Mouse (Mus musculus): ENCODE measurements around the gene Clrn3. TPM values are rescaled to one million over a fixed set of nuclear protein-coding genes. Genes with fewer than 3 reads are reported as not detected.
"Not testable (repeated sequence)": the region's sequence is repeated elsewhere in the genome, so short reads cannot be mapped to it uniquely, and the experiment has no call there.

Clrn3 gene
- polyA plus RNA-seq (2015; fragmentation: Nextera tagmentation; extraction: Ambion mirVana) = not detected in 2 replicates

DNA sequence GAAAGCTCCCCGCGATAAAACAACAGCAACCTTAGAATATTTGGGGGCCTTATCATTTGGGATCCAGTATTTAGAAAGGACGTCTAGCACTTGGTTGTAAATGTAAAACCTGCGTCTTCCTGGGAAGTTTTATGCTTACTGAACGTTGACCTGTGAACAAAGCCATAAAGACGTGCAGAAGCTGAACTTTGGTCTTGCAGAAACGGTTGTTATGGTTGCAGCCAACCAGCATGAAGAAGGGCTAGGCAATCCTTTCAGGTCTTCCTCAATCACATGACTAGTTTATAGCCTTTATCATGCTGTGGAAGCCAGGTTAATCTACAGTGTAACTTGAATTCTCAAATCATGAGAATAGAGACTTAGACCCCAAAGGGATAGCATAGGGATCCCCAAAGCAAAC is at the start of gene Clrn3:
Gene Clrn3, minus strand, starts transcription at position 140 of the 400 bp plus-strand sequence.
- WGBS = 90% methylated on average over 7 of the region's 7 CpGs
- no peak for ATAC-seq
- H3K9me3 ChIP-seq (replicated peaks) = no peaks in the 10 kb centered on the region
- H3K27me3 ChIP-seq = no peaks in the 10 kb centered on the region
- H3K4me2 ChIP-seq = no peak within 1 kb of the TSS
- H3K4me1 ChIP-seq = 0 out of 2 replicates have a peak, but pooled peaks cover 3% of the 10 kb centered on the region
- H3K36me3 ChIP-seq (ENCODE audit: poor library complexity, severe bottlenecking) = no peaks in the 10 kb centered on the region
- H3K27ac ChIP-seq = no peak within 1 kb of the TSS
- H3K9ac ChIP-seq = no peak within 1 kb of the TSS
- no peak within 1 kb of the TSS for H3K4me3 ChIP-seq

GRCm38 (mm10) chr7:135576329-135576728 is 47.9 kb upstream of the Clrn3 start:
- H3K4me1 ChIP-seq = no peaks in the 10 kb centered on the region
- H3K4me3 ChIP-seq = no peak overlapping the region
- no peaks in the 10 kb centered on the region for H3K36me3 ChIP-seq (ENCODE audit: poor library complexity, severe bottlenecking)
- no peak overlapping the region for H3K27ac ChIP-seq
- H3K27me3 ChIP-seq = no peaks in the 10 kb centered on the region
- H3K4me2 ChIP-seq = no peak overlapping the region
- H3K9me3 ChIP-seq (replicated peaks) = no peaks in the 10 kb centered on the region
- WGBS = 87% methylated on average over 3 of the region's 3 CpGs
- no peak overlapping the region for H3K9ac ChIP-seq
- no peak for ATAC-seq

- not testable (repeated sequence) for H3K36me3 ChIP-seq (ENCODE audit: poor library complexity, severe bottlenecking); H3K27me3 ChIP-seq; H3K4me2 ChIP-seq; H3K9me3 ChIP-seq (replicated peaks); H3K4me3 ChIP-seq; H3K27ac ChIP-seq; H3K9ac ChIP-seq; H3K4me1 ChIP-seq; ATAC-seq
- 87% methylated on average over 7 of the region's 7 CpGs for WGBS
Observed at GRCm38 (mm10) chr7:135575319-135576069, 47.0 kb upstream of the Clrn3 start.

DNA sequence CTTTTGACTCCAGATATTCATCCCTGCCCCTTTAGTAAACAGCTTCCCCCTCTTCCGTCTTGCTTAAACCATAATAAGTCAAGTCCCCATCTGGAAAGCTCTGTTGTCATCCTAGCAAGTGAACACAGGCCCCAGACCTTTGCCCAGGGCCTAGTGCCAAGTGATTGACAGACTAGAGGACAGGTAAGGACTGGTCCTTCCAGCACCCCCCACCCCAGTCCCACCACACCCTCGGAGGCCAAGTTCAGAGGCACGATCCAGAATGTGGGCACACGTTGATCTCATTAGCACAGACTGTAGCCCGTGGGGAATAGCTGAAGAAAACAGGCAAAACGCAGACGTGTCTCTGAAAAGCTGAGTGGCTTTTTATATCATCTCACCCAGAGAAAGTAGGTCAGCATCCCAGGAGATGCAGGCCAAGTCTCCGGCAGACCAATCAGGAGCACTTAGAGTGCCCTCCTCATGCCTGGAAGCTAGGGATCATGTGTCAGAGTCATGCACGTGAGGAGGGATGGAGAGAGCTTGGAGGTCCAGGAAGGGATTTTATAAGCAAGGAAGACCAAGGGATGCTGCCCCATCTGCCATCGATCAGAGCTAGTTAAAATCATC is 43.6 kb upstream of the Clrn3 start:
- Histone ChIP-seq H3K4me3 (no peak overlapping the region), H3K36me3 (ENCODE audit: poor library complexity, severe bottlenecking) (no peaks in the 10 kb centered on the region), H3K27ac (no peak overlapping the region), H3K27me3 (no peaks in the 10 kb centered on the region), H3K4me1 (no peaks in the 10 kb centered on the region), H3K9me3 (replicated peaks) (no peaks in the 10 kb centered on the region), H3K9ac (no peak overlapping the region), H3K4me2 (no peak overlapping the region)
- 66% methylated on average over 10 of the region's 10 CpGs for WGBS
- no peak for ATAC-seq

DNA sequence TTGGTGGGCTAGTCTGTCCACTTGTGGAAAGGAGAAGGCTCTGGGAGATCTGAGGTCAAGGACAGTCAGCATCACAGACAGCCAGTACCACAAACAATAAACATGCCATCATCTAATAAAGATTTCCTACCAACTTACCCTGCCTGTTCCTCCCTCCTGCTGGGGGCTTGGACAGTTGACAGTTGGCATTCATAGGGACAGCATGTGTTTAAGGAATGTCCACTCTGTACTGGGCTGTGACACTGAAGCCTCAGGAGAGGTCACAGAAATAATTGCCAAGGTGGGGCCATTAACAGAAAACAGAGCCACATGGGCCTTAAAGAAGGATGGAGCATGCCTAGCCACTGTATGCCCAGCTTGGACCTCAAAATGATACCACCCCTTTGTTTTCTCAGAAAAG is 42.9 kb upstream of the Clrn3 start:
- H3K27ac ChIP-seq = no peak overlapping the region
- H3K9me3 ChIP-seq (replicated peaks) = no peaks in the 10 kb centered on the region
- no peaks in the 10 kb centered on the region for H3K27me3 ChIP-seq
- no peaks in the 10 kb centered on the region for H3K4me1 ChIP-seq
- H3K9ac ChIP-seq = no peak overlapping the region
- no peak overlapping the region for H3K4me2 ChIP-seq
- H3K36me3 ChIP-seq (ENCODE audit: poor library complexity, severe bottlenecking) = no peaks in the 10 kb centered on the region
- no peak overlapping the region for H3K4me3 ChIP-seq
- ATAC-seq = no peak

DNA sequence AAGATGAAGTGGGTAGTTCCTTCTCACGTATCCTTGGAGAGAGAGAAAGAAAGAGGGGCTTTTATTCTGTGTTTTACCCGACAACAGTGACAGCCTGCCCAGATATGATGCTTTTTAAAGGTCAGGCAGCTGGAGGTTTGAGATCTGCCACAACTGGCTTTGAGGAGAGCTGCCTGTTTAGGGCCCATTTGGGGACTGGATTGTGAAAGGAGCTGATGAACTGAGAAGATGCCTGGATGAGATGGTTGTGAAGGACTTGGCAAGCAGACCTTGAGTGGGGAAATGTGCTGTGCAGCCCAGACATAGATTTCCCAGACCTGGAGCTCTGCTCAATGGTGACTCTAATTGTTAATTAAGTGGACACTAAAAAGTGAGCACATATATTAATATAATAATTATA is 40.1 kb upstream of the Clrn3 start:
- H3K4me1 ChIP-seq = no peaks in the 10 kb centered on the region
- H3K4me3 ChIP-seq = no peak overlapping the region
- H3K27ac ChIP-seq = no peak overlapping the region
- no peaks in the 10 kb centered on the region for H3K9me3 ChIP-seq (replicated peaks)
- H3K27me3 ChIP-seq = no peaks in the 10 kb centered on the region
- no peak for ATAC-seq
- 73% methylated on average over 2 of the region's 2 CpGs for WGBS
- H3K9ac ChIP-seq = no peak overlapping the region
- H3K4me2 ChIP-seq = no peak overlapping the region
- H3K36me3 ChIP-seq (ENCODE audit: poor library complexity, severe bottlenecking) = no peaks in the 10 kb centered on the region

DNA sequence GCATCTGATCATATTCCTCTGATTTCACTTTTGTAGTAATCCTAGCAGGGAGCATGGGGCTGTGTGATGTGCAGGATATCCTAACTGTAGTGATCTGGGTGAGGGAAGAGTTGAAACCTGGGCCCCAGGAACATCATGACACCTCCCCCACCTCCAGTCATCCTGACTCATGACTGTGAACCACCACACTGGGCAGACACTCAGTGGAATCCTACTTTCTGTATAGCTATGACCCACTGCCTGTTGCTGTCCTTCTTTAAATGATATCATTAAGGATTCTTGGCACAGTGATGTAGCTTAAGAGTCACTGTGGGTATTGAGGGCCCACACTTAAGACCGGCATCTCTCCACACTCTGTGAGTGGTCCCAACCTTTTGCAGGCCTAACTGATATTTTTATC is 39.1 kb upstream of the Clrn3 start:
- no peak overlapping the region for H3K4me2 ChIP-seq
- no peak for ATAC-seq
- no peaks in the 10 kb centered on the region for H3K9me3 ChIP-seq (replicated peaks)
- WGBS = 75% methylated on average over 1 of the region's 1 CpGs
- H3K9ac ChIP-seq = no peak overlapping the region
- no peak overlapping the region for H3K4me3 ChIP-seq
- H3K4me1 ChIP-seq = no peaks in the 10 kb centered on the region
- H3K27me3 ChIP-seq = no peaks in the 10 kb centered on the region
- H3K36me3 ChIP-seq (ENCODE audit: poor library complexity, severe bottlenecking) = no peaks in the 10 kb centered on the region
- H3K27ac ChIP-seq = no peak overlapping the region

DNA sequence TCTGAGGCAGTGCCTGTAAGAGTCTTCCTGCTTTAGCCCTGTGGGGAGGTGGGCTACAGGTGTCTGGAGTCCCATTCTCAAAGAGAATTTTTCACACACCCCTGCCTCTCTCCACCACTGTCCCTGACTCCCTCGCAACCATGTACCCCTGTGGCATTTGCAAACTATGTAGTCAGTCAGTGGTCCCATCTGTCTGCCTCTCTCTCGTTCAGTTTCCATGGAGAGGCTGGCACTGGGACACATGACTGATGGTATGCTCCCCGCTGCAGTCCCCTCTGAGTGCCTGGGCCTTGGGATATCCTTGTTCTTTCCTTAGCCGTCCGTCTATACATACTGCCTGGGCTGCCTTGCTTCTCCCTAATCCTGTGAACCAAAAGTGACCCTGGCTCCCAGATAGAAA is 37.6 kb upstream of the Clrn3 start:
- Histone ChIP-seq H3K4me1 (no peaks in the 10 kb centered on the region), H3K4me2 (no peak overlapping the region), H3K9me3 (replicated peaks) (no peaks in the 10 kb centered on the region), H3K36me3 (ENCODE audit: poor library complexity, severe bottlenecking) (no peaks in the 10 kb centered on the region), H3K4me3 (no peak overlapping the region), H3K27ac (no peak overlapping the region), H3K9ac (no peak overlapping the region), H3K27me3 (no peaks in the 10 kb centered on the region)
- WGBS = 76% methylated on average over 5 of the region's 5 CpGs
- ATAC-seq = no peak

DNA sequence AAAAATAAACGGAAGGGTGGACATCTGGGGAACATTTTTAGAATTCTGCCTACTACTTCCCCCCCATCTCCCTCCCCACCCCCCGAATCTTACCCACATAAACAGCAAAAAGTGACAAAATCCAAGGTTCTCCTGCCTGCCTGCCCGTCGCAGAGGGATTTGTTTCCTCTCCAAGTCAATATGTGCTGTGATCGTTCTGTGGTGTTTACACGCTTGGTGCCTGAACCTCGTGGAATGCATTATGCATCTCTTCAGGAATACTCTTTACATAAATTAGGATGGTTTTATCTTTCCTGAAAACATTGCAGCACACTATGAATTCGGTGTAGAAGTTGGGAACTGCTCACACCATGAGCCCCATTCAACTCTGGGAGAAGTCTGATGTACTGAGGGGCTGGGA is 35.6 kb upstream of the Clrn3 start:
- Histone ChIP-seq H3K9me3 (replicated peaks) (no peaks in the 10 kb centered on the region), H3K4me2 (no peak overlapping the region), H3K36me3 (ENCODE audit: poor library complexity, severe bottlenecking) (no peaks in the 10 kb centered on the region), H3K27me3 (no peaks in the 10 kb centered on the region), H3K4me1 (no peaks in the 10 kb centered on the region), H3K27ac (no peak overlapping the region), H3K9ac (no peak overlapping the region), H3K4me3 (no peak overlapping the region)
- no peak for ATAC-seq
- WGBS = 70% methylated on average over 8 of the region's 8 CpGs

DNA sequence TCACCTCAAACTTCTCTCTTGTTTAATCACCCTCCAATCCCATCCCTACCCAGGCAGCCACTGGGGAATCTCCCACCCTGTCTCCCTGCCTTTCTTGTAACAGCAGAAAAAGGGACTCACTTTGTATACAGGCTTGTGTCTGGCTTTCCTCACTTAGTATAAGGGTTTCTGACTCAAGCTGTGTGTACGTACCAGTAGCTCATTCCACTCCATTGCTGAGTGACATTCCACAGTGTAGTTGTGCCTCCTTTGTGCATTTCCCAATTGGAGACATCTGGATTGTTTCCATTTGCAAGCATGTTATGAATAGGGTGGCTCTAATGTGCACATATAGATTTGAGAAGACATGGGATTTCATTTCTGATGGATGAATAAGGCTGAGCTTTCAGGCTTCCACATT is 31.8 kb upstream of the Clrn3 start:
- no peaks in the 10 kb centered on the region for H3K4me1 ChIP-seq
- WGBS = 51% methylated on average over 1 of the region's 1 CpGs

GRCm38 (mm10) chr7:135556663-135557402 is 28.4 kb upstream of the Clrn3 start:
- H3K9me3 ChIP-seq (replicated peaks) = no peaks in the 10 kb centered on the region
- no peaks in the 10 kb centered on the region for H3K27me3 ChIP-seq
- H3K27ac ChIP-seq = no peak overlapping the region
- H3K9ac ChIP-seq = no peak overlapping the region
- no peak for ATAC-seq
- no peak overlapping the region for H3K4me2 ChIP-seq
- H3K36me3 ChIP-seq (ENCODE audit: poor library complexity, severe bottlenecking) = no peaks in the 10 kb centered on the region
- WGBS = 94% methylated on average over 3 of the region's 3 CpGs
- H3K4me3 ChIP-seq = no peak overlapping the region
- no peaks in the 10 kb centered on the region for H3K4me1 ChIP-seq

More for the DNA sequence above, 31.8 kb upstream of the Clrn3 start:
- Histone ChIP-seq H3K27me3 (no peaks in the 10 kb centered on the region), H3K4me2 (no peak overlapping the region), H3K9me3 (replicated peaks) (no peaks in the 10 kb centered on the region), H3K4me3 (no peak overlapping the region), H3K27ac (no peak overlapping the region), H3K9ac (no peak overlapping the region), H3K36me3 (ENCODE audit: poor library complexity, severe bottlenecking) (no peaks in the 10 kb centered on the region)
- ATAC-seq = no peak

GRCm38 (mm10) chr7:135553550-135553949 is 25.1 kb upstream of the Clrn3 start:
- no peaks in the 10 kb centered on the region for H3K36me3 ChIP-seq (ENCODE audit: poor library complexity, severe bottlenecking)
- H3K9ac ChIP-seq = no peak overlapping the region
- 82% methylated on average over 3 of the region's 3 CpGs for WGBS

More at GRCm38 (mm10) chr7:135553550-135553949, 25.1 kb upstream of the Clrn3 start:
- Histone ChIP-seq H3K27me3 (no peaks in the 10 kb centered on the region), H3K9me3 (replicated peaks) (no peaks in the 10 kb centered on the region), H3K27ac (no peak overlapping the region), H3K4me2 (no peak overlapping the region), H3K4me3 (no peak overlapping the region), H3K4me1 (no peaks in the 10 kb centered on the region)
- no peak for ATAC-seq

All from forebrain, embryonic 13.5 days (tissue).